Mouse (Mus musculus): ENCODE results near the gene Gm20824. TPM values are rescaled to one million over a fixed set of nuclear protein-coding genes. Genes with fewer than 3 reads are reported as not detected.
"Not testable (repeated sequence)": the region's sequence is repeated elsewhere in the genome, so short reads cannot be mapped to it uniquely, and the experiment has no call there.

Gm20824 gene
- not detected for total RNA-seq (2021)

DNA sequence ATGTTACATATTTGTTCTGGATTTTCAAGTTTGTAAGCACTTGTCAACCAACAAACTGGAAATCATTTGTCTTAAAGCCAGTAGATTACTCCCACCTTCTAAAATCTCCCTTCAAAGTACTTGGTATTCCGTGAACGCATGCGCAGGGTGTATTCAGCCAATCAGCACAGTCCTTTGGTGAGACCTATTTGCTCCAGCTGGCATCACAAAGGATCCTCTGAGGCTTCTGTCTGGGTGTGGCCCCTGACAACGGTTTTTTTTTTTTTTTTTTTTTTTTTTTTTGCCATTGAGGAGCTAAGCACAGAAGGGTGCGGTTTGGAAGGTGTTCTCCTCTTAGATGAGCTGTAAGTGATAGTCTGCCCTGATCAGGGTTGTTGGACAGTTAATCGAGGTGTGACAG is at the start of gene Gm20824:
Gene Gm20824, plus strand, starts transcription at position 301 of the 400 bp plus-strand sequence.
- DNase-seq (ENCODE audit: low spot score in 2 of 2); intact Hi-C loops (cut with DNase I): not testable (repeated sequence)

Other genes starting within 250 kb of the Gm20824 start
- gene Gm20825, start 186.4 kb upstream of the Gm20824 start, total RNA-seq (2021) = not detected